Mouse (Mus musculus): ENCODE data around the gene Frem2. TPM values are rescaled to one million over a fixed set of nuclear protein-coding genes. Genes with fewer than 3 reads are reported as not detected.

The Frem2 gene
- total RNA-seq, 4 experiments from 2014 or later, result 0.06 to 0.38 (median 0.18) TPM

GRCm38 (mm10) chr3:53611106-53611505 is 46.0 kb downstream of the Frem2 start:
- DNase-seq, result no peak

GRCm38 (mm10) chr3:53609851-53610250 is 47.3 kb downstream of the Frem2 start:
- no peak for DNase-seq

GRCm38 (mm10) chr3:53600140-53600539 is 57.0 kb downstream of the Frem2 start:
- no peak for DNase-seq

GRCm38 (mm10) chr3:53599315-53599714 is 57.8 kb downstream of the Frem2 start:
- no peak for DNase-seq

GRCm38 (mm10) chr3:53598153-53598800 is 58.9 kb downstream of the Frem2 start:
- DNase-seq, result no peak

- DNase-seq, result peak; percentile 38
These were observed 62.7 kb downstream of the Frem2 start for GRCm38 (mm10) chr3:53594471-53594870.

GRCm38 (mm10) chr3:53593718-53594117 is 63.4 kb downstream of the Frem2 start:
- DNase-seq, result no peak

GRCm38 (mm10) chr3:53592036-53592435 is 65.1 kb downstream of the Frem2 start:
- DNase-seq, result no peak

GRCm38 (mm10) chr3:53590139-53590621 is 67.0 kb downstream of the Frem2 start:
- DNase-seq, result no peak

GRCm38 (mm10) chr3:53583248-53583647 is 73.9 kb downstream of the Frem2 start:
- no peak for DNase-seq

- no peak for DNase-seq
These were observed 76.4 kb downstream of the Frem2 start for GRCm38 (mm10) chr3:53580596-53581254.

- no peak for DNase-seq
These were observed 77.9 kb downstream of the Frem2 start for GRCm38 (mm10) chr3:53579121-53579704.

- DNase-seq, result no peak
These were observed 80.6 kb downstream of the Frem2 start for GRCm38 (mm10) chr3:53576320-53577116.

- no peak for DNase-seq
These were observed 83.0 kb downstream of the Frem2 start for GRCm38 (mm10) chr3:53574123-53574522.

- no peak for DNase-seq
These were observed 85.5 kb downstream of the Frem2 start for GRCm38 (mm10) chr3:53571663-53572062.

- DNase-seq, result no peak
These were observed 92.6 kb downstream of the Frem2 start for GRCm38 (mm10) chr3:53564521-53564920.

- no peak for DNase-seq
These were observed 93.4 kb downstream of the Frem2 start for GRCm38 (mm10) chr3:53563746-53564145.

GRCm38 (mm10) chr3:53561813-53562212 is 95.3 kb downstream of the Frem2 start:
- DNase-seq, result no peak

- DNase-seq, result no peak
These were observed 98.1 kb downstream of the Frem2 start for GRCm38 (mm10) chr3:53559056-53559455.

- no peak for DNase-seq
These were observed 98.9 kb downstream of the Frem2 start for GRCm38 (mm10) chr3:53558230-53558629.

GRCm38 (mm10) chr3:53557388-53558214 is 99.6 kb downstream of the Frem2 start:
- no peak for DNase-seq
